Mouse (Mus musculus): ENCODE measurements at regions not wholly inside any gene's neighbourhood (a gene's known extent, or its start where the extent isn't known, plus 50 kb on each side); places are given as distances from the start of the nearest gene placed in this dataset.

GRCm38 (mm10) chr12:25378036-25378645 lies 281.2 kb upstream of the Id2 start:
- TF ChIP-seq CTCF (conservative IDR thresholded peaks at IDR 0.05; ENCODE audit: low read length) (no peak), NANOG (IDR thresholded peaks at IDR 0.05; ENCODE audit: borderline replicate concordance, low read length) (no peak)
